Mouse (Mus musculus) neural tube, embryonic 15.5 days (tissue): ENCODE data around the gene Fam111a. TPM values are rescaled to one million over a fixed set of nuclear protein-coding genes. Genes with fewer than 3 reads are reported as not detected.

ENCODE experiments used
- ATAC-seq: fragments of 200-750 bp; cut with Nextera tagmentation; 2 replicates; pipeline ENCODE4 v1.8.0; 2017; ENCODE audit warnings: mild to moderate bottlenecking, moderate TSS enrichment, moderate library complexity; ENCODE audit not compliant: low FRiP score
- H3K27ac ChIP-seq: fragments of 300-500 bp; sonication (generic); replicated peaks from 2 replicates; pipeline ENCODE4 v1.5.1; 2015; ENCODE audit warnings: mild to moderate bottlenecking, inconsistent platforms
- H3K27me3 ChIP-seq: fragments of 300-500 bp; sonication (generic); replicated peaks from 2 replicates; pipeline ENCODE4 v1.6.1; 2015; ENCODE audit warnings: inconsistent platforms
- H3K36me3 ChIP-seq: fragments of 300-500 bp; sonication (generic); 2 replicates; pipeline ENCODE4 v1.6.1; 2015; ENCODE audit warnings: inconsistent platforms
- H3K4me1 ChIP-seq: fragments of 300-500 bp; sonication (generic); 2 replicates; pipeline ENCODE4 v1.6.1; 2015; ENCODE audit warnings: inconsistent platforms
- H3K4me2 ChIP-seq: fragments of 300-500 bp; sonication (generic); 2 replicates; pipeline ENCODE4 v1.6.1; 2015; ENCODE audit warnings: inconsistent platforms, mild to moderate bottlenecking, moderate library complexity
- H3K4me3 ChIP-seq: fragments of 300-500 bp; sonication (generic); replicated peaks from 2 replicates; pipeline ENCODE4 v1.5.1; 2015; ENCODE audit warnings: mild to moderate bottlenecking, inconsistent platforms
- H3K9ac ChIP-seq: fragments of 300-500 bp; sonication (generic); replicated peaks from 2 replicates; pipeline ENCODE4 v1.6.1; 2015; ENCODE audit warnings: mild to moderate bottlenecking, inconsistent platforms
- H3K9me3 ChIP-seq: fragments of 300-500 bp; sonication (generic); replicated peaks from 2 replicates; pipeline ENCODE4 v1.6.1; 2016; ENCODE audit warnings: inconsistent platforms
- WGBS: fragments of 180-500 bp; shearing (Covaris S2); methylation state at CpG from one replicate; pipeline ENCODE4 v1.1.7; 2015; ENCODE audit warnings: mixed read lengths; 5-methylcytosine and 5-hydroxymethylcytosine counted together
- polyA plus RNA-seq: library from polyadenylated mRNA; unstranded; fragments of >200 nt; fragmentation: Nextera tagmentation; extraction: Ambion mirVana; gene quantifications from 2 replicates; pipeline ENCODE4 v1.2.1, GENCODE M21; 2015

Gene Fam111a
- polyA plus RNA-seq, 1 experiment from 2014 or later: 6.2 TPM

GRCm38 (mm10) chr19:12636863-12637262, 91.3 kb downstream of the Fam111a start:
- ATAC-seq: no peak
- Histone ChIP-seq H3K27me3 (no peaks in the 10 kb centered on the region), H3K9me3 (no peaks in the 10 kb centered on the region), H3K4me3 (no peak overlapping the region), H3K4me1 (no peaks in the 10 kb centered on the region), H3K9ac (no peak overlapping the region), H3K36me3 (no peaks in the 10 kb centered on the region), H3K4me2 (no peak overlapping the region), H3K27ac (no peak overlapping the region)
- 82% methylated on average over 3 of the region's 3 CpGs for WGBS

GRCm38 (mm10) chr19:12638049-12638448, 92.5 kb downstream of the Fam111a start:
- Histone ChIP-seq H3K36me3 (no peaks in the 10 kb centered on the region), H3K4me3 (no peak overlapping the region), H3K4me2 (no peak overlapping the region), H3K9ac (no peak overlapping the region), H3K4me1 (no peaks in the 10 kb centered on the region), H3K27me3 (no peaks in the 10 kb centered on the region), H3K27ac (no peak overlapping the region), H3K9me3 (no peaks in the 10 kb centered on the region)
- WGBS: 80% methylated on average over 1 of the region's 1 CpGs
- no peak for ATAC-seq

Other genes with a start within 250 kb of the Fam111a start
- not detected in 2 replicates for gene Olfr1436, start 246.6 kb upstream of the Fam111a start, polyA plus RNA-seq
- not detected in 2 replicates for gene Olfr1437, start 220.6 kb upstream of the Fam111a start, polyA plus RNA-seq
- gene Olfr1438-ps1, start 209.8 kb upstream of the Fam111a start, polyA plus RNA-seq: not detected in 2 replicates
- gene Olfr1440, start 158.5 kb upstream of the Fam111a start, polyA plus RNA-seq: not detected in 2 replicates
- gene Olfr1441, start 128.3 kb upstream of the Fam111a start, polyA plus RNA-seq: not detected in 2 replicates
- not detected in 2 replicates for gene Pfpl, start 117.8 kb upstream of the Fam111a start, polyA plus RNA-seq
- gene Mpeg1, start 85.0 kb upstream of the Fam111a start, polyA plus RNA-seq: 0.61 and 0.88 TPM in 2 replicates
- gene Dtx4, start 44.3 kb upstream of the Fam111a start, polyA plus RNA-seq: 34.1 and 34.5 TPM in 2 replicates
- 0.13 and 0.15 TPM in 2 replicates for gene Gm4952, start 54.2 kb downstream of the Fam111a start, polyA plus RNA-seq
- 0.22 TPM in 1 of 2 replicates, not detected in the other for gene Glyat, start 87.6 kb downstream of the Fam111a start, polyA plus RNA-seq
- not detected in 2 replicates for gene Olfr1442, start 124.7 kb downstream of the Fam111a start, polyA plus RNA-seq
- gene Olfr1443, start 132.4 kb downstream of the Fam111a start, polyA plus RNA-seq: not detected in 2 replicates
- gene Keg1, start 150.0 kb downstream of the Fam111a start, polyA plus RNA-seq: 0.14 TPM in 1 of 2 replicates, not detected in the other
- gene Cntf, start 219.9 kb downstream of the Fam111a start, polyA plus RNA-seq: 1.0 and 1.1 TPM in 2 replicates